Comparison of ENCODE assay signal across 9 mouse cellular contexts in the genomic region with DNA sequence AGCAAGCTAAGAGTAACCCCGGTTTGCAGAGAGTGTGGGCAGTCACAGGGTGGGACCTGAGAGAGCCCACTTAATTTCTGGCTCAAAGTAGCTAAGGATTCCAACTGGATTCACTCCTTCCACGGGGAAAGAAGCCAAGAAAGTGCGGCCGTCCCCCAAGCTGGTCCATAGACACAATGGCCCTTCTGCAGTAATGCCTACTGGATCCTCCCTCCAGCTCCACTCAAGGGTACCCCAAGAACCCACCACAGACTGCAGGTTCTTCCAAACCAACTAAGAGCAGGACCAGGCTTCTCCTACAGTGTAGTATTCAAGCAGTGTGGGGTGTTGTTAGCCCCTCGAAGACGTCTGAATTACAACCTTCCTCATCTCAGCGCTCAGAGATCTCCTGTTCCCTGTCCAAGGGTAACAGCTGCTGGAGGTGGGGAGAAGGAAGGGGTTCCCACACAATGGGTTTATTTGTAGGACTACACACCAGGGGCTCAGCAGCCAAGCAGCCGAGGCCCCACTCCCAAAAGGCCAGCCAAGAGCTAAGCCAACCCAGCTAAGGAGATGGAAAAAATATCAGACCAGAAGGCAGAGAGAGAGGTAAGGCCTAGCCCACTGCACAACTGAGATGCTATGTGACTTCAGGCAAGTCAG. TPM values are rescaled to one million over a fixed set of nuclear protein-coding genes. Genes with fewer than 3 reads are reported as not detected.
DNase-seq lines count a peak whose midpoint lies in the region; ATAC-seq and TF ChIP-seq lines count a peak whose summit lies in the region.
"Had no signal": no experiment of that assay in that cellular context is flagged by ENCODE, and none has a peak within 500 bp of the region (broad histone marks: within the 10 kb centered on the region; RNA-seq: fewer than 3 reads in every experiment).

No protein-coding gene starts in this region.

- no peak overlapping the region for H3K9ac ChIP-seq in limb, embryonic 15.5 days

- ATAC-seq in limb, embryonic 15.5 days (ENCODE audit: insufficient number of reproducible peaks, low FRiP score, low TSS enrichment, low read depth): peak; percentile 36

- DNase-seq in cerebellum, postnatal 10 days: peak; percentile 72 to 76
- no peak for DNase-seq in cerebellum, adult 8-10 months
- no peak for DNase-seq in testis, postnatal 10 days (ENCODE audit: low spot score)
- no peak for DNase-seq in natural killer cell, adult 2 months (ENCODE audit: low spot score in 2 of 2)
- no peak for DNase-seq in embryo, embryonic 10 days (ENCODE audit: low spot score)
- DNase-seq in layer of hippocampus, postnatal 25 days (ENCODE audit: extremely low spot score in 1 of 2, low spot score in 1 of 2): no peak
- DNase-seq: cerebellum, adult 18-20 months had no signal

- H3K4me2 ChIP-seq in limb, embryonic 15.5 days: no peak overlapping the region

- H3K27ac ChIP-seq in testis, adult 2 months (ENCODE audit: control insufficient read depth, insufficient read depth, low read depth, low read length): peak overlapping the region; percentile 30; the same call in 1 of the 2 replicates
- H3K27ac ChIP-seq in limb, embryonic 15.5 days: peak overlapping the region; percentile 92

- no peaks in the 10 kb centered on the region for H3K9me3 ChIP-seq in limb, embryonic 15.5 days

- 25% methylated on average over 8 of the region's 8 CpGs for WGBS in limb, embryonic 15.5 days

- H3K4me1 ChIP-seq in testis, adult 2 months (ENCODE audit: control insufficient read depth, insufficient read depth, low read length): peaks cover 5% of the 10 kb centered on the region
- peaks cover 65% of the 10 kb centered on the region for H3K4me1 ChIP-seq in limb, embryonic 15.5 days

- no peaks in the 10 kb centered on the region for H3K27me3 ChIP-seq in testis, adult 2 months (ENCODE audit: control insufficient read depth, insufficient read depth, low read length)
- H3K27me3 ChIP-seq in limb, embryonic 15.5 days: no peaks in the 10 kb centered on the region

- H3K4me3 ChIP-seq in testis, adult 2 months (ENCODE audit: control insufficient read depth, low read depth, low read length): no peak overlapping the region
- H3K4me3 ChIP-seq in limb, embryonic 15.5 days: no peak overlapping the region

- TF ChIP-seq POLR2A in testis, adult 2 months (IDR thresholded peaks at IDR 0.05; ENCODE audit: control insufficient read depth, low read depth, low read length): no peak

- no peak for TF ChIP-seq CTCF in testis, adult 2 months (IDR thresholded peaks at IDR 0.05; ENCODE audit: control insufficient read depth, insufficient read depth, insufficient replicate concordance, low read depth, low read length)

- H3K36me3 ChIP-seq in testis, adult 2 months (ENCODE audit: control insufficient read depth, insufficient read depth, low read length): no peaks in the 10 kb centered on the region
- 0 out of 2 replicates have a peak, but pooled peaks cover 11% of the 10 kb centered on the region for H3K36me3 ChIP-seq in limb, embryonic 15.5 days

RNA-seq across cellular contexts. Expression of gene Nckap5l, which starts 16.6 kb away (rescaled TPM):
- polyA plus RNA-seq in testis, adult 2 months (2012; rRNA removed): 3.9 and 4.4 TPM in 2 replicates
- 10.5 and 12.3 TPM in 2 replicates for polyA plus RNA-seq in limb, embryonic 15.5 days (2015; fragmentation: Nextera tagmentation; extraction: Ambion mirVana)
- 10 to 100 TPM; 18.4 to 26.0 TPM for total RNA-seq in layer of hippocampus, postnatal 25 days (2021)

RNA-seq across cellular contexts. Expression of gene Bcdin3d, which starts 33.6 kb away (rescaled TPM):
- polyA plus RNA-seq in testis, adult 2 months (2012; rRNA removed): 4.6 and 4.7 TPM in 2 replicates
- 12.7 and 15.1 TPM in 2 replicates for polyA plus RNA-seq in limb, embryonic 15.5 days (2015; fragmentation: Nextera tagmentation; extraction: Ambion mirVana)
- total RNA-seq in layer of hippocampus, postnatal 25 days (2021): 1 to 10 TPM; 5.0 to 5.3 TPM

RNA-seq across cellular contexts. Expression of gene Tmbim6, which starts 48.3 kb away (rescaled TPM):
- 734 and 786 TPM in 2 replicates for polyA plus RNA-seq in testis, adult 2 months (2012; rRNA removed)
- polyA plus RNA-seq in limb, embryonic 15.5 days (2015; fragmentation: Nextera tagmentation; extraction: Ambion mirVana): 327 and 351 TPM in 2 replicates
- 100 to 1,000 TPM; 359 to 369 TPM for total RNA-seq in layer of hippocampus, postnatal 25 days (2021)

Comparison
In these comparisons a context has a peak if more than half of its experiments do, and no peak if none do; other contexts are left out.
1. DNase-seq: peak in cerebellum, postnatal 10 days (2 of 2); none in cerebellum, adult 8-10 months (single experiment), testis, postnatal 10 days (single experiment), natural killer cell, adult 2 months (0 of 2), embryo, embryonic 10 days (single experiment) and layer of hippocampus, postnatal 25 days (0 of 2).